Mouse (Mus musculus): Measurements from ENCODE around the gene Arsb. TPM values are rescaled to one million over a fixed set of nuclear protein-coding genes. Genes with fewer than 3 reads are reported as not detected.

Arsb gene
- total RNA-seq, 4 experiments from 2014 or later = 74.9 to 85.3 (median 78.2) TPM

DNA sequence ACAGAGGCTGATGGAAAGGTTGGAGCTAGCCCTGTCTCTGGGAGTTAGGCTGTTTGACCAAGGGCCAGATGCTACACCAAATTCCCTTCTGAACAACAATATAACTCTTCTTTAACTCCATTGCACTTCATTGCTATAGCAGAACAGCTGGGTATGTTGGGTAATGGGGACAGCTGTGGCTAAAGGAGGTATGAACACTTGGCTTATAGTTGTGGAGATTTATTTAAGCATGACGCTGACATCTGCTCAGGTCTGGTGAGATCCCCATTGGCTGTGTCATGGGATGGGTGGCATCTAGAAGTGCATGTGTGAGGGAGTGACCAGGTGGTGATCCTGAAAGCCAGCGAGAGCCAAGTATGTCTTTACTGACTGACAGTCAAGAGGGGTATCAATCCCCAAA, 116.8 kb downstream of the Arsb start:
- no peak for DNase-seq (ENCODE audit: low spot score in 2 of 2)

DNA sequence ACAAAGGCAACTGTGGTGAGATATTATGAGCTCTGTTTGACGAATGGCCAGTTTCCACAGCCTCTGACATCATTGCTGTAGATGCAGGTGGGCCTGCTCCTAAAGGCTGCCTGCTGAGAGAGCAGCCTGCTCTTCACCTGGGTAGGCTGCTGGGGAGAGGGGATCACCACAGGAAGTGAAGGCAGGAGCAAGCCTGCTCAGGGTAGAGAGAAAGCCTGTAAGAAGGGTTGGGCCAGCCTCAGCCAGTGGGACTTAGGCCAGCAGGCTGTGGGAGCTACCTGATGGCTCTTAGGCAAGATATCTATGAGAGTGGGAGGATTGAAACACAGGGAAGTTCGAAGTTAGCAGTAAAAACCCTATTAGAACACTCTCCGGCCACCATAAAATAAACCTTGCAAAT, 117.5 kb downstream of the Arsb start:
- no peak for DNase-seq (ENCODE audit: low spot score in 2 of 2)

DNA sequence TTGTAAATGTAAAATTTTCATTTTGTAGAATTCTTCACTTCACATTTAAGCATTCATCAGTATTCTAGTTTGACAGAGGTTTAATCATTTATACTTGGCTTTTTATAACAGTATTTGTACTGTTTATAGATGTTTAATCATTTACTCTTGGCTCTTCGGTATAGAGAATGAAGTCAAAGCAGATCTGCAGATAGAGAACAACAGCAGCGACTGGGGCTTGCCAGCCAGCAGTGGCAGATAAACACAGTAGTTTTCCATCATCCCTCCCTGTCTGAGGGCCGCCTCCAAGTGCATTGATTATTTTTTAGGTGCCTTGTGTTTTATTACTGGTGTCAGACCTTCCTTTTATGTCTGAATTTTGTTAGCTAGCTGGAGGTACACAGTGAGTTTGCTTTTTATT, 118.6 kb downstream of the Arsb start:
- DNase-seq (ENCODE audit: low spot score in 2 of 2) = no peak

DNA sequence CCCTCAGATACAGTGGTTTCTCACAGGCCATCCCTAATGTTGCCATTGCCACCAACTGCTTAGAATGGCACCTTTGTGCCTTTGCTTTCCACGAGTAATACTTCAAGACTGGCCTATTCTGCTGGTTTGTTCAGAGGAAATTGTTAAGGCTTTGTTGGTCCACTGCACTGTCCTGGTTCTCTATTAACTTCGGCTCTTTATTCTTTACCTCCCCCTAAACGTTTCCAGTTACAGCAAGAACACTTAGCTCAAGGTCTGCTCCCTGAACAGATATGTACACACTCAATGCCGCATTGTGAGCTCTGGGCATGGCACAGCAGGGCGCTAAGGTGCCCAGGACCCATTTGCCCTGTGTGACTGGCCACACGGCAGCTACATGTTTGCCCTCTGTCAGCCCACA, 119.8 kb downstream of the Arsb start:
- DNase-seq (ENCODE audit: low spot score in 2 of 2) = no peak

DNA sequence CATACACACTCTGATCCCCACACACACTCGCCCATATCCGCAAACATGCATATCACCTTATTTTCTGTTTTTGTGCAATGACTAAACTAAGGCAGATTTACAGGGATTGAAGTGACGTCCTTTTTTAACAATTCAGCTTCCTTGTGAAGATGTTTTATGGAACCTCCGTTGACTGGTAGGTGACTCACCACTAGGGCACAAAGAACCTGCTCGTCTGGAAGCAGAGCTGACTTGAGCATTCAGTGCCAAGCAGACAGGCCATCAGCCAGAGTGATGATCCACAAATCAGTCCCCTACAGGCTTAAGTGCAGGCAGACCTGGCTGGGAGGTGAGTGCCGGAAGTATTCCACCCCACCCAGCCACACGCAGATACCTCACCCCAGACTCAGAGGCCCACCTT, 120.7 kb downstream of the Arsb start:
- DNase-seq (ENCODE audit: low spot score in 2 of 2) = peak in 1 of 2 experiments; percentile 28

DNA sequence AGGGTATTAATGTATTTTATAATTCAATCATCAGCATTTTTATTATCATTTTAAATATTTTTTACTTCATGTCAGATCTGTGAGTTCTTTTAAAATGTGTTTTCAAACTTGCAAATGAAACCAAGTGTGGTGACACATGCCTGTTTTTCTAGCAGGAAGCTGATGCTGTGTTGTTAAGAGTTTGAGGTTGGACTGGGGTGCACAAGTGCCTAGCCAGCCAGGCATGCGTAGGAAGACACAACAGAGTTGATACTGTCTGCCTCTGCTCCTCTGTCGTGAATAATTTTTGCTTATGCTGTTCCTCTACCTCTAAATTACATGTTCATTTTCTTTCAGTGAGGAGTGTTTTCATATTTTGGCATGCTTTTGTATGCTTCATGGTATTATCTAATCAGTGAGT, 122.7 kb downstream of the Arsb start:
- DNase-seq (ENCODE audit: low spot score in 2 of 2) = no peak

DNA sequence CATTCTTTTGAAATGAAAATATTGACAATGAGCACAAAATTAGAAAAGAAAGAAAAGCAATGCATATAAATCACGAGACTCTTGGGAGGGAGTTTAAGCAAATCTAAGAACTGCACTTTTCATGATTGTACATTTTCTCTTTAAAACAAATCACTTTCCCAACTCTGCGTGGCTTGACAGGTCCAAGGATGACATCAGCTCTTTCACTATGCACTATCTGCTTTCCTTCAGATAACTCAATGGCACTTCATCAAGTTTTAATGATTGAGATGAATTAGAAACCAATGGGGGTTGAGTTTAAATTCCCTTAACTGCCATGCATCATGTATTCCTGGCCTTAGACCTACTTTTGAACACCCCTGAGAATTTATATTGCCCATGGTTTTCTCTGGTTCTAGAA, 124.0 kb downstream of the Arsb start:
- DNase-seq (ENCODE audit: low spot score in 2 of 2) = no peak

DNA sequence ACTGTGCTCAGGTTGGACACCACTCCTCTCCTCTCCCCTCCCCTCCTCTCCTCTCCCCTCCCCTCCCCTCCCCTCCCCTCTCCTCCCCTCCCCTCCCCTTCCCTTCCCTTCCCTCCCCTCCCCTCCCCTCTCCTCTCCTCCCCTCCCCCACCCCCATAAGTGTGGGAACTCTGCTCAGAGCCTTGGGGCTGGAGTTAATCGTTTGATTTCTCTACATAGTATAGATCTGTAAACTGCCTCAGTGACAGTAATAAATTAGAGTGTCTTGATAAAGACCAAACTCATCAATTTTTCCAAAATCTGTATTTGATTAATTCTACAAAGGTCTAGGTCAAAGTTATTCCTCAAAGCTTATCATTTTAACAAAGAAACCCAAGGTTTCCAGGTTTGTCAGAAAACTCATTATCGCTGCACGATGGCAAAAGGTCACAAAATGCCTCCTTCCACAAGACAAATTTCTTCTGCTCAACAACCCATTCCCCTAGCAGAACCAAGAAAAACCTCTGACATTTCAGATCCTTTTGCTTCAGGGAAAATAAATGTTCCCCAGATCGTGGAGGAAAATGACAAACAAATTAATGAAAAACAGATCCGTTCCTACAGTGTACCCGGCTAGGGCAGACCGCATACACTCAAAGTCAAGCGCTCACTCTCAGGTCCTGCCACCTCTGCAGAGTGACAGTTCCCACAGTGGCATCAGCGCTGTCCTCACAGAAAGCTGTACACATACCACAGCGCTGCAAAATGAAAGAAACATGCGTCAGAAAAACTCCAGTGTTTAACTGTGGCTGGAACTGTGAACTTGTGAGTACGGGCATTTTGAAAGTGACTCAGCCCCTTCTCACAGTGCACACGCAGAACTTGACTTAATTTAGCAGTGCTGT, 126.8 kb downstream of the Arsb start:
- no peak for DNase-seq (ENCODE audit: low spot score in 2 of 2)

DNA sequence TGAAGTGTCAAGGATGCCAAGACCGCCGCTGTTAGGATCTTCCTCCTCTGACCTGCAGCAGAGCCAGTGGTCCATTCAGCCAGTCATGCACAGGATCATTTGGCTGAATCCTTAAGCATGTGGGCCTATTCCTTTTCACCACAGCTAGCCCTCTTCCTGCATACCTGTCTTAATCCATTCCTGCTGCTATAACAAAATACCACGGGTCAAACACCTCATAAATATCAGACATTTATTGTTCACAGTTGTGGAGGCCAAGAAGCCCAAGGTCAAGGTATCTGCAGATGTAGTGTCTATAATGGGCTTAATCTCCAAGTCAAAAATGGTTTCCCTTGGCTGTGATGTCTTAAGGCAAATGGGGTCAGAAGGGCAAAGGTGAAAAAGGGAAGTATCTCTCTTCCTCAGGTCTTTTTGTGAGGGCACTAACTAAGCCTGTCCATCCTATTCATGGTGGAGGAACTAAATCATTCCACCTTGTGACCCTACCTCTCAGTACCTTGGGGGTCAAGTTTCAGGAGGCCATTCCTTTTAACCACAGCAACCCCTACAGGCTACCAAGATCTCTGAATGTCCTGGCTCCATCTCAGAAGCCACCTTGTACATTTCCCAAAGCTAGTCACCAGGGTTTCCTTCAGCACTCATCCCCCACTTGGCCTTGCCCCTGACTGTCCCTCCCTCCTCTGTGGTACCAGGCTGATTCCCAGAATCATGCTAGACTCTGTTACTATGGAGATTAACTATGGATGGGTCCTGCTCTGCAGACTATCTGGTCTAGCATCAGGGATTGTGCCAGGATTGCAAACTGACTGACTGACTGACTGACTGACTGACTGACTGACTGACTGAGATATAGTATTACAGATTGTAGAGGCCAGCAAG, 128.2 kb downstream of the Arsb start:
- DNase-seq (ENCODE audit: low spot score in 2 of 2) = no peak

DNA sequence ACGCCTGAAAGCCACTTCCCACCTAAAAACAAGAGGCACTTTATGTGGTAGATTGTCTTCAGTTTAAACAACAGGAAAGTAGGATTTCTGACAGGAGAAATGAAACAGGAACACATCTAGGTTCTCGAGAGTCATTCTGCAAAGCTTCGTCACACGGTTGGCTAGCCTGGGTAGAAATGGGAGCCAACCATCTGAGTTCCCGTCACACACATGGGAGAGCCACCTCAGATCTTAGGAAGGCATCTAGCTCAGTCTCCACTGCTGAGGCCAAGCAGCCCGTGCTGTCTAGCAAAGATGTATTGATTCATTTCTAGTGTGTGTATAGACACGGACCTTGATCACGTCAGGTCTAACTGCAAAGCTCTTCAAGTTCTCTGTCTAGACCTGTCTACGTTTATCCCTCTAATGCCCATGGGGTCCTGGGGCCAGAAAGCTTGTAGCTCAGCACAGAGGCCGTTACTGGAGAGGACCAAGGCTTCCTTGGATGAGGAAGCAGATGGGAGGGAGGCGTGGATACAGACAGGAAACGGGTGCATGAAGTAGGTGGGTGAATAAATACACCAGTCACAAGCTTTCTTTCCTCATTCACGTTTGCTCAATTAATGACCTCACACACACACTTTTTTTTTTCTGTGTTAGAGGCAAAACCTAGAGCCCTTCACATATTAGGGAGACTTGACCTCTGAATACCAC, 129.7 kb downstream of the Arsb start:
- no peak for DNase-seq (ENCODE audit: low spot score in 2 of 2)

DNA sequence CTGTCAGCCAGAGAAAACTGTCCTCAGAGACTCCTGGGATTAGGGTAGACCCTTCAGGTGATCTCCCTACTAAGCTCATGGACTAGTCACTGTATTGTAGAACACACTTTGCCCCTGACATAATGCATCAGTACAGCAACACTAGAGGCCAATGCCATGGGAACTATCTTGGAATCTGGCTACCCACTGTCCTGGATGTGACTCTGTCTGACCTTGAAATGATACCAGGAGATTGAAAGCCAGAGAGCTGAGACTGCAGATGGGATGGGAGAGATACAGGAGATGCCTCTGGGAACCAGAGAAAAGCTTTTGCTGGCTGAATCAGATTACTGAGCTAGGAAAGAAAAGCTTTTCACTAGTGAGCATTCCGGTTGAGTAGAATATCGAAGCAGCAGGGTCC, 130.7 kb downstream of the Arsb start:
- no peak for DNase-seq (ENCODE audit: low spot score in 2 of 2)

DNA sequence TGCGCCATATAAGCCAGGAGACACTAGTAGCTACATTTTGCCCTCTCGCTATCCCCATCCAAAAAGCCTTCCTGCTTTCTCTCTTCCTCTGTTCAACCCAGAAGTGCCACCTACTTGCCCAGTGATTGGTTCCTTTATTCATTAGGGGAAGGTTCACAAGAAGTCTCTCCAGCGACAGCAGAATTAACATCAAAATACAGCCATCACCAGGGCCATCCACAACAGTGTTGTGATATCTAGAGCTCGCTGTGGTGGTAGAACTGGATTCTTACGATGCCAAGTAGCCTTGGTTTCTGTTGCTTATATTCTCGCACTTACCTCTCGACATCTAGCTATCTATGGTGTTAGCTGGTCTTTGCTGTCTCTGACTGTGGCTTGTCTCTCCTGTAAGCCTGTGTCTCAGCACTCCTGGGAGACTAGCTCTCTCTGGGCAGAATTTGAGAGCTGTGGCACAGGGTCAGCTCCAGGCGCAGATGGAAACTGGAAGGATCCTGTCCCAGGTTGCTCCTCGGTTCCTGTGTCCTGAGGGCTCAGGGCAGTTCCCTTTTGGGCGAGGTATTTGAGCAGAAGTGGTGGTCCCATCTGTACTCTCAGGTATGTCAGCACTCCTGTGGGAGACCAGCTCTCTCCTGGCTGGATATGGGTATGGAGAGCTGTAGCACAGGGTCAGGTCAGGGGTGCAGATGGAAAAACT, 135.3 kb downstream of the Arsb start:
- no peak for DNase-seq (ENCODE audit: low spot score in 2 of 2)

DNA sequence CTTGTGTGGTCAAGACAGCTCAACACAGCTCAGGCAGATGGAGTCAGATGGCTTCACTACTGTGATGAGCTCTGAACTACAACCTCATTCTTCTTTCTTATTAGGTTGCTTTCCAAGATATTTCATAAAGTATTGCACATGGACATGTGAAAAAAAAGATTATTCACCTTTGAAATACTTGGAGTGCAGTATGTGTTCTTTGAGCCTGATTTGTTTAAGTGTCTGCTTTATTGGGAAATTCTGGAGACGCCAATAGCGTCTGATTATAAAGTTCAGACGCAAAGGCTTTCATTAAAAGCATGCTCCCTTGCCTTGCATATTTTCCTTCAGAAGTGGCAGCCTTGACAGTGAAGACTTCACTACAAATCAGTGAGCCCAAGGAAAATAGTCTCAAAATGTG, 136.5 kb downstream of the Arsb start:
- no peak for DNase-seq (ENCODE audit: low spot score in 2 of 2)

DNA sequence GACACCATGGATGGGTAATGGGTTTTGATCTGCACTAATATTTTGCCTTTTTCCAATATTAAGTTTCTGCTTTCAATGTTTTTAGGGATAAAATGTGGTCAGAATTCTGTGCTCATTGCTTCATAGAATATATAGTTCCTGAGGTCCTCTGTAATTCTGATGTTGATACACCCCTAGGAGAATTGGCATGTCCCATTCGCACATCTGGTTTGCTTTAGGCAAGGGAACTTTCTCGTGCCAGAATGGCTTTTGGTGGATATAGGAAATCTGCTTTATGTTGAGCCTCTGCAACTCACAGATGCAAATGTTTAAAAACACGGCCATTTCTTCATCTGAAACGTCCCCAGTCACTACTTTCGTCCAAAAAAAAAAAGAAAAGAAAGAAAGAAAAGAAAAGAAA, 138.4 kb downstream of the Arsb start:
- DNase-seq (ENCODE audit: low spot score in 2 of 2) = no peak

DNA sequence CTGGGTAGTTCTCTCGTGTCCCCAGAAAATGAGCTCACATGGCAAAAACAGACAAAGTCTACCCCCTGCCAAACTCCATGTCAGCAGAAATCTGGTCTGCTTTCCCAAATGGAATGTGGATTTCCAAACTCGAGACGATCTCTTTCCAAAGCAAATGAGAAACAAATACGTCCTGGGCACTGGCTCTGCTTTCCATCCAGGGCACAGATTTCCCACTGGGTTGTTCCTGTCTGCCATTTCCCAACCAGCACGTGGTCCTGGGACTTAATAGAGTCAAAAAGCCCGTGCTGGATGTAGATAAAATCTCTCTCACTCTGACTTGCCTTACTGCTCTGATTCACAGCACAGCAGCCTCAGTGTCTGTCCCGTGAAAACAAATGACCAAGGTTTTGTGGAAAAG, 139.6 kb downstream of the Arsb start:
- no peak for DNase-seq (ENCODE audit: low spot score in 2 of 2)

DNA sequence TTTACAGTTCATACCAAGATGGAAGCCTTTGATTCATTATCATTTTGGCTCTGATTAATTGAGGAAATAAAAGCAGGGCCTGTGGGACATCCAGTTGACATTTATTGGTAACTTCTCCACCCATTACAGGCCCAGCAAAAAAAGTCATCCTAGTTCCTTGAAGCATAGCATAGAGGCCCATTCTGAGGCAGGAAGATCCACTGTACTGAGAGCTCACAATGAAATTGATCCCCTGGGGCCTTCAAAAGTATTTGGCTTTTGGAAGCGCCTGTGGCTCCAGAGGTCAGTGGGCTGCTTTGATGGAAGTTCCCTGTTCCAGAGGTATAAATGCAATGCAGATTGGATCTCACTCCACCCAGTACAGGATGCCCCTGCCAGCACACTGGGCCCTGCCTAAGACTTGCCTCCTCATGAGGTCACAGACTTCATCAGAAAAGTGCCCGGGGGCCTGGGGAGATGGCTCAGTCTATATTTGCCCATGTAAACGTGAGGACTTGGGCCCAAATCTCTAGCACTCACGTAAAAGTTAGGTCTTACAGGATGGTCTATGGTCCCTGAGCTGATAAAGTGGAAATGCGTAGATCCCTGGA, 141.0 kb downstream of the Arsb start:
- no peak for DNase-seq (ENCODE audit: low spot score in 2 of 2)

DNA sequence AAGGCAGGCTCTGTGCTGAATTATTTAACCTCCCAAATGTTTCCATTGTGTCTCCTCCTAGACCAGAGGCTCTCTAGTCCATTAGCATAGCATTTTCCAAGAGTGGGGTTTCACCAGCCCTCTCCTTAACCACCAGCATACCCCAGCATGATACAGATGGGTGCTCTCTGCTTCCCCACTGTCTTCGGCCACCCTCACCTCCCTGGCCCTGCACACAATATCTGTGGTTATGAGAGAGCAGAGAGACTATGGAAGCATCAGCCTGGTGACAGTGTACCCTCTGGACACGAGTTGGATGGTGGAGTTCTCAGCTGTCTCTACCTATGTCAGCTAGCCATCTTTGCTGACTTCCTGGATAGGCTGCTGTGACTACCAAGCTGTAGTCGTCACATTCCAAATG, 142.8 kb downstream of the Arsb start:
- DNase-seq (ENCODE audit: low spot score in 2 of 2) = no peak

DNA sequence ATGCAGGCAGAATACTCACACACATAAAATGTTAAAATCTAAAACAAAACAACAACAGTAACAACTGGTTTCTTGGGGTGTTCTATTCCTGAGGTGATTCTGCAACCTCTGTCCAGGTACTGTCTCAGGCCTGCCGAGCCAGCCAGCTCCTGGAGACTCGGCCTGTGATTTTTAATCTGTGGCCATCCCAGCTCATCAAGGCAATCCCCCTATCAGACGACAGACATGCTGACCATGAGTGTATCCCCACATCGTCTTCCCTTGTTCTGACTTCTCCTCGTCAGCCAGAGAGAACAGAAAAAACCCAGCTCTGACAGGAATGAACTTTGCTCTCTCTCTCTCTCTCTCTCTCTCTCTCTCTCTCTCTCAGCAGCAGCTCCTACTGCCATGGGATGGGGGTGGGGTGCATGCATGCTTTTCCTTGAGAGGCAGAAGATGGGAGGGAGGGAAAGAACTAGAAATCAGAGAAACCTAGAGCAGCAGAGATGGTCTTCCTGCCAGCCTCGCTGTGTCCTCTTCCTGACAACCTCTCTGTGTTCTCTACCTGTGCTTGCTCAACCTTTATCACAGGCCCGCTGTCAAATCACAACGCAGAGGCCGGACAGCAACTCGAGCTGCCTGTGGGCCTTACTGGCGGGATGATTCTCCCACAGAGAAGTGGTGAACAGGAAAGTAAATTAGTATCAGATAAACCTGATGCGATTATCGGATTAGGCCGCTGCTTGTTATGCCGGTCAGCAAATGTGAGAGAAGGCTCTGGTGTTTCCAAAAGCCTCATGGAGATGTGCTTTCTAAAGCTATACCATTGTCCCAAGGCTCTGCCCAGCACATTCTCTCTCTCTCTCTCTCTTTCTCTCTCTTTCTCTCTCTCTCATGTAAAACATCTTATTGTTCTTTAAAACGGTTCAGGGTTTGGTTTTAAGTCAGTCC, 144.5 kb downstream of the Arsb start:
- no peak for DNase-seq (ENCODE audit: low spot score in 2 of 2)

DNA sequence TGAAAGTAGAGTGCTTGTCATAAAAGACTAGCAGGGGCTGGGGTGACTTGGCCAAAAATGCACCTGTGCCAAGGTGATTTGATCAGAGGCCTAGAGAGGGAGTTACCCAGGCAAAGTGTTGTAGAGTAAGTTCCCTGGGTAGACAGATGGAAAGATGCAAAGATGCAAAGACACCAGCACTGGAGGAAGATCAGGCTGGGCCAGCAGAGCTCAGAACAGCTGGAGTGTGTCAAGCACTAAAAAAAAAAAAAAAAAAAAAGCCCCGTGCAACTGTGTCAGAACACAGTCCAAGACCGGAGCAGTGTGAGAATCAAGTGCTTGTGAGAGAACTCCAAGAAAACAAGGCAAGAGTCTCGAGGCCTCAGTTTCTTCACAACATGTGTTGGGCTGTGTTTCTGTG, 148.1 kb downstream of the Arsb start:
- no peak for DNase-seq (ENCODE audit: low spot score in 2 of 2)

Measured in left cerebral cortex, adult 8-10 months (tissue).